Mouse (Mus musculus) midbrain, postnatal 0 days (tissue): Measurements from ENCODE around the gene Dhx32. TPM values are rescaled to one million over a fixed set of nuclear protein-coding genes. Genes with fewer than 3 reads are reported as not detected.

ENCODE experiments used
- ATAC-seq: fragments of 200-750 bp; cut with Nextera tagmentation; 2 replicates; pipeline ENCODE4 v1.8.0; 2017; ENCODE audit warnings: moderate number of reproducible peaks, mild to moderate bottlenecking, moderate TSS enrichment, moderate library complexity; ENCODE audit not compliant: low FRiP score
- DNase-seq: peaks from one replicate; pipeline ENCODE4 v3.0.0-alpha.2; 2015; ENCODE audit warnings: low spot score
- H3K27ac ChIP-seq: fragments of 300-500 bp; sonication (generic); 2 replicates; pipeline ENCODE4 v1.5.1; 2014; ENCODE audit warnings: low read depth, mild to moderate bottlenecking, low read length, mixed read lengths
- H3K27me3 ChIP-seq: fragments of 300-500 bp; sonication (generic); 2 replicates; pipeline ENCODE4 v1.6.1; 2014; ENCODE audit warnings: low read length, control low read depth, mixed read lengths; ENCODE audit not compliant: insufficient read depth
- H3K36me3 ChIP-seq: fragments of 300-500 bp; sonication (generic); 2 replicates; pipeline ENCODE4 v1.6.1; 2014; ENCODE audit warnings: low read length, control low read depth, mixed read lengths; ENCODE audit not compliant: insufficient read depth
- H3K4me1 ChIP-seq: fragments of 300-500 bp; sonication (generic); 2 replicates; pipeline ENCODE4 v1.6.1; 2014; ENCODE audit warnings: mild to moderate bottlenecking, control low read depth, antibody characterized with exemption, low read length, mixed read lengths; ENCODE audit not compliant: insufficient read depth
- H3K4me2 ChIP-seq: fragments of 300-500 bp; sonication (generic); 2 replicates; pipeline ENCODE4 v1.6.1; 2014; ENCODE audit warnings: low read depth, mild to moderate bottlenecking, low read length, mixed read lengths; ENCODE audit not compliant: poor library complexity, severe bottlenecking
- H3K4me3 ChIP-seq: fragments of 300-500 bp; sonication (generic); 2 replicates; pipeline ENCODE4 v1.5.1; 2014; ENCODE audit warnings: low read depth, mild to moderate bottlenecking, low read length, moderate library complexity
- H3K9ac ChIP-seq: fragments of 300-500 bp; sonication (generic); replicated peaks from 2 replicates; pipeline ENCODE4 v1.6.1; 2014; ENCODE audit warnings: mild to moderate bottlenecking, low read length, moderate library complexity, mixed read lengths; ENCODE audit not compliant: poor library complexity, severe bottlenecking
- H3K9me3 ChIP-seq: fragments of 300-500 bp; sonication (generic); 2 replicates; pipeline ENCODE4 v1.6.1; 2016; ENCODE audit warnings: low read length, control low read depth
- CTCF ChIP-seq: IDR thresholded peaks from 2 replicates; pipeline ENCODE4 v1.5.1; 2016; ENCODE audit warnings: antibody characterized with exemption, mild to moderate bottlenecking
- WGBS: fragments of 180-500 bp; shearing (Covaris S2); extraction: QIAGEN DNeasy Blood & Tissue Kit; methylation state at CpG from one replicate; pipeline ENCODE4 v1.1.7; 2014; 5-methylcytosine and 5-hydroxymethylcytosine counted together
- polyA plus RNA-seq: library from polyadenylated mRNA; unstranded; fragments of >200 nt; fragmentation: Nextera tagmentation; extraction: Ambion mirVana; gene quantifications from 2 replicates; pipeline ENCODE4 v1.2.1, GENCODE M21; 2015
- total RNA-seq: library from RNA; depleted of rRNA; stranded (reverse); fragments of >200 nt; gene quantifications from 2 replicates; pipeline ENCODE4 v1.2.3, GENCODE M21; 2014; rRNA removed

The Dhx32 gene
- total RNA-seq (35.5 and 40.8 TPM in 2 replicates), polyA plus RNA-seq (45.9 and 48.0 TPM in 2 replicates)

GRCm38 (mm10) chr7:133782717-133783435 is at the start of gene Dhx32:
Gene Dhx32 (minus strand): TSS chr7:133782726.
- H3K36me3 ChIP-seq, result no peaks in the 10 kb centered on the region
- no peak within 1 kb of the TSS for H3K4me3 ChIP-seq
- no peak within 1 kb of the TSS for H3K27ac ChIP-seq
- peak; percentile 75 for TF ChIP-seq CTCF
- no peak within 1 kb of the TSS for H3K9ac ChIP-seq
- no peaks in the 10 kb centered on the region for H3K4me1 ChIP-seq
- DNase-seq (peak; percentile 93), ATAC-seq (no peak)
- H3K4me2 ChIP-seq, result no peak within 1 kb of the TSS
- no peaks in the 10 kb centered on the region for H3K9me3 ChIP-seq
- WGBS, result 21% methylated on average over 18 of the region's 18 CpGs
- H3K27me3 ChIP-seq, result no peaks in the 10 kb centered on the region

- Histone ChIP-seq H3K36me3 (no peaks in the 10 kb centered on the region), H3K4me3 (no peak overlapping the region), H3K27ac (no peak overlapping the region), H3K4me2 (no peak overlapping the region), H3K9me3 (no peaks in the 10 kb centered on the region), H3K4me1 (no peaks in the 10 kb centered on the region), H3K9ac (no peak overlapping the region), H3K27me3 (no peaks in the 10 kb centered on the region)
- WGBS, result 70% methylated on average over 7 of the region's 7 CpGs
- ATAC-seq (no peak), DNase-seq (no peak)
- TF ChIP-seq CTCF, result no peak
These were observed 47.1 kb upstream of the Dhx32 start for GRCm38 (mm10) chr7:133829579-133829978.

- TF ChIP-seq CTCF, result no peak
- WGBS, result 24% methylated on average over 4 of the region's 4 CpGs
- ATAC-seq (no peak), DNase-seq (no peak)
- no peak overlapping the region for H3K27ac ChIP-seq
- H3K4me2 ChIP-seq, result no peak overlapping the region
- no peak overlapping the region for H3K4me3 ChIP-seq
- no peaks in the 10 kb centered on the region for H3K27me3 ChIP-seq
- no peak overlapping the region for H3K9ac ChIP-seq
- no peaks in the 10 kb centered on the region for H3K36me3 ChIP-seq
- H3K4me1 ChIP-seq, result no peaks in the 10 kb centered on the region
- H3K9me3 ChIP-seq, result no peaks in the 10 kb centered on the region
These were observed 46.0 kb upstream of the Dhx32 start for GRCm38 (mm10) chr7:133828514-133828913.

GRCm38 (mm10) chr7:133824579-133824978 is 42.1 kb upstream of the Dhx32 start:
- no peaks in the 10 kb centered on the region for H3K27me3 ChIP-seq
- peak; percentile 53 for TF ChIP-seq CTCF
- no peaks in the 10 kb centered on the region for H3K4me1 ChIP-seq
- no peak for ATAC-seq
- no peaks in the 10 kb centered on the region for H3K9me3 ChIP-seq
- H3K4me3 ChIP-seq, result no peak overlapping the region
- H3K9ac ChIP-seq, result no peak overlapping the region
- H3K36me3 ChIP-seq, result no peaks in the 10 kb centered on the region
- H3K27ac ChIP-seq, result no peak overlapping the region
- no peak for DNase-seq
- 98% methylated on average over 2 of the region's 2 CpGs for WGBS
- no peak overlapping the region for H3K4me2 ChIP-seq

DNA sequence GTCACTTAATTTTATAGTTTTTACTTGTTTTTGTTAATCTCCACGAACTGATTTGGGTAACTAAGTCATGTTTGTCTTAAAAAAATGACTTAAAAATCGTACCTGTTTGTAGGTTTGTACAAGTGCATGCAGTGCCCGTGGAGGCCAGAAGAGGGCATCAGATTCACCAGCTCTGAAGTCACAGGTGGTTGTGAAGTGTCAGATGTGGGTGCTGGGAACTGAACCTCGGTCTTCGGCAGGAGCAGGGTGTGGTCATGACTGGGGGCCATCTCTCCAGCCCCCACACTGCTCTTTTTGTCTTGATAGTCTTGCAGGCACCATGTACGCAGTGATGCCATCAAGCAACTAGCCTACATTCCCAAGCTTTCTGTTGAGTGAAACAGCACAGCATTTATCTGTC is 41.2 kb upstream of the Dhx32 start:
- WGBS, result 87% methylated on average over 6 of the region's 6 CpGs
- Histone ChIP-seq H3K36me3 (no peaks in the 10 kb centered on the region), H3K9me3 (no peaks in the 10 kb centered on the region), H3K4me2 (no peak overlapping the region), H3K27me3 (no peaks in the 10 kb centered on the region), H3K4me1 (no peaks in the 10 kb centered on the region), H3K4me3 (no peak overlapping the region), H3K27ac (no peak overlapping the region), H3K9ac (no peak overlapping the region)
- TF ChIP-seq CTCF, result peak; percentile 31
- DNase-seq (no peak), ATAC-seq (no peak)

DNA sequence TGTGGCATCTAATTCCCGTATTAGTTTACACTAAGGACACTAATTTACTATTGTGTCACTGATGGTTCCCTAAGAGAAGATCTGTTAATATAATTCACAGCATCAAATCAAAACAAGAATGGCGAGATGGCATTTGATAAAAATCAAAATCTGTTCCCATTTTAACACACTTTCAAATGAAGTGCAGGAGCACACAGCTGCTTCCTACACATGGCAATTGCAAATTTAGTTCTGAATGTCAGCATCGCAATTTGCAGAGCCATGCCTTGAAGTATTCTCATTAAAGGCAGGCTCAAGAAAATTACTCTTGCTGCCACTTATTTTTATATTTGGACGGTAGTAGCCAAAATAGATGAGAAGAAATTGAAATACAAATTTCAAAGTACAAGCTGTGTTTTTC is 30.8 kb upstream of the Dhx32 start:
- ATAC-seq (no peak), DNase-seq (no peak)
- TF ChIP-seq CTCF, result no peak
- Histone ChIP-seq H3K27me3 (no peaks in the 10 kb centered on the region), H3K27ac (no peak overlapping the region), H3K4me2 (no peak overlapping the region), H3K36me3 (no peaks in the 10 kb centered on the region), H3K4me1 (no peaks in the 10 kb centered on the region), H3K4me3 (no peak overlapping the region), H3K9me3 (no peaks in the 10 kb centered on the region), H3K9ac (no peak overlapping the region)
- 66% methylated on average over 4 of the region's 4 CpGs for WGBS
